Mouse (Mus musculus) liver (tissue): ENCODE data around the gene Pdzrn3.

Source experiments
- DNase-seq: peaks from one replicate; pipeline ENCODE4 v3.0.0-alpha.2; 2020; ENCODE audit warnings: mixed read lengths

The Pdzrn3 gene

DNA sequence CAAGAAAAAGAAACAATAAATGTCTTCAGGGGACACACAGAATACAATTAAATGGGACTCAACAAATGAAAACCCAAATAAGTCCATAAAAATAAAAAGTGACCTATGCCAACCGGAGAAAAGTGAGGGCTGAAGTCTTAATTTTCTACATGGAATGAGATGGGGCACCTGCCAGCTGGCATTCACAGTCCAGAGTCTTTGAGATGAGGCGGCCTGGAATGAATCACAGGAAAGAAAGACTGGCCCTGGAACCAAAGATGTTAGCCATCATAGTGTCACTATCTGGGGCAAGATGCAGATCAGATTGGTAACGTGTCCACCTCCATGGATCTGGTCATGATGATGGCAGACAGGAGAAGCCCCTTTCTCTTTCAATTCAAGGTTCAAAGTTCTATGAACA, 50.5 kb downstream of the Pdzrn3 start:
- no peak for DNase-seq

DNA sequence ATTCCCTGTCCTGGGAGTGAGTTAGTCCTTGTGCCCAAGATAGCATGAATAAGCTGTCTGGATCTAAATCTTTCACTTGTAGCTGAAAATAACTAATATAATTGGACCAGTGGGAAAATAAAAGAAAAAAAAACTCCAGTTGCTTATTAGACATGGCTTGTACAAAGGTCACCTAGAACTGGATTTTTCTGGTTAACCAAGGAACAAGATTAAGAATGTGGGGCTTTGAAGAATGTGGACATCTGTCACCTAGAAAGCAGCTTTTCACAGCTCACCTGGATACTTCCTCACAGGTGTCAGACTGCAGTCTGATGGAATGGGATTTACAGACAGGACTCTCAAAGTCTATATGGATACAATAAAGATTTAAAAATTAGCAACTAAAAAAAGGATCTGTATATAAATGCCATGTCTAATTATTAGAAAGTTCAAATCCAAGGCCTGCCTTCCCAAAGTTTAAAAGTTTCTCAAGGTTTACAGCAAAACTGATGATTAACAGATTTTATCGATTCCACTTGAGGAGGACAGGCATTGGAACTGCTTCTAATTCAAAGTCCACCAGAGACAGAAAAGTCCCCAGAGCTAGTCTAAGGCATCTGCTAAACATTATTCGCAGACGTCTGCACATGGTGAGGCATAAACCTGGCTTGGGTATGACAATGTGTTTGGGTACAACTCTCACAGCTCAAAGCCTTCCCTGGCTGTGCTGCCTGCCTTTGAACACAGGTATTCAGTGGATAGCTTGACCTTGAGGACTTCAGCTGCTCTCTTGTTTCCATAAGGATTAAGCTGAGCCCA, 51.7 kb downstream of the Pdzrn3 start:
- no peak for DNase-seq

DNA sequence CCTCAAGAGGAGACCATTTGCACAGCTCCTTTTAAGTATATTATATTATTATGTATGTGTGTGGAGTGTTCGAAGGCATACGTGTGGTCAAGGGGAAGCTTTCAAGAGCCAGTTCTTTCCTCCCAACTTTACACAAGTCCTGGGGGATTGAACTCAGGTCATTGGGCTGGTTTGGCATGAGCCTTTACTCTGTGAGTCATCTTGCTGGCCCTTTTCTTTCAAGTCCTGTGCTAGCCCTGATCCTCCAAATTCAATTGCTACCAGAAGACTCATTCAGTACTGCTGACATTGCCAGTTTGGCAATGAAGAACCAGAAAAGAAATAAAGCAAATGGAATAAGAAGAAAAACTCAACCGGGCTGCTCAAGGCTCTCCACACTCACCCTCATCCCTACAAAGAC, 55.1 kb downstream of the Pdzrn3 start:
- DNase-seq, result no peak

DNA sequence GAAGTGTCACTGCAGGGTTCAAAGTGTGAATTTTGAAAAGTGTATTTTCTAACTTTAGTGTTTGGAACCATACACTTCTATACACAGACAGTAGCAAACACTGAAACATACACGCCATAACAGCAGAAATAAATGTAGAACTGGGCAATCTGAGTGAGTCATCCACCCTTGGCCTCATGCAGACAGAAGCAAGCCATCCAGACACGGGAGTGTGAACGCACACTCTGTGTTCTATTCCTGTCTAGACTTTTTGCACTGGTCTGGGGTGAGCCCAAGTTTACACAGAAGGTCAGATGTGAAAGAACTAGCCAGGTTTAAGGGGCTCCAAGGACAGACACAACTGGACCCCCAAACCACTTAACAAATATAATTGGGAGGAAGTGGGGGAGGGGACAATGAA, 57.3 kb downstream of the Pdzrn3 start:
- no peak for DNase-seq

DNA sequence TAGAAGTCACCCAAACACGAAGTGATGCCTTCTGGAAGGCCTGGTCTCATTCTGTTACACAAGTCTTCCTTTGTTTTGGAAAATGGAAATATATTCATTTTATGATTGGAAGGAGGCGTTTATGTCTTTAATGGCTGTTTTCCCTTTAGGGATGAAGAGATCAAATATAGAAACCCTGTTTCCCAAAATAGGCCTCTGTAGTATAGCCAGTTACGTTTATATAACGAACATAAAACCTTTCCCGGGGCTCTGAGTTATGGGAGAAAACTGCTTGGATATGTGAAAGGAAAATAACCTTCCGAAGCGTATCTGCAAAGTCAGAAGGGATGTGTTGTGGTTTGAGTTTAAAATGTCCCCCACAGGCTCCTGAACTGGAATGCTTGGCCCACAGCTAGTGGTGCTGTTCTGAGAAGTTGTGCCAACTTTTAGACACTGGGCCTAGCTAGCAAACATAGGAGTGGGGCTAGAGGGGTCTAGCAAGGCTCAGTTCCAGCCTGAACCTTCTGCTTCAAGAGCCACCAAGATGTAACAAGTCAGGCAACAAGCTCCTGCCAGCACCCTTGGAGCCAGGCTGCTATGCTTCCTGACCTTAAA, 58.2 kb downstream of the Pdzrn3 start:
- no peak for DNase-seq

DNA sequence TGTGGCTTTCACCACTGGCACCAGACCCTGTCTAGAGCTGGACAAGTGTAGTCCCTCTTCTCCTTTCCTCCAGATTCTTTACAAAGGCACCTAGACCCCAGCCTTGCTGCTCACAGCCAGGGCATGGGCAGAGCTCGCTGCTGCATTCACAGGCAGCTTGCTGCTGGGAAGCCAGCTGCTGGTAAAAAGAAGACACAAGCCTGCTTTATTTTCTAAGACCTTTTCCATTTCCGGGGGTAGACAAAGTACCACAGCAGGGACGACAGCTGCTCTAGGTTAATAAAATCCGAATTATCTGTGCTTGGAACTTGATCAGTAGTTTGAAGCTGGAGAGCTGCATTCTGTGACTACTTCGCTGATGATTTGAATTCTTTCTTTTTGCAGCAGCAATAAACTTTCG, 59.2 kb downstream of the Pdzrn3 start:
- no peak for DNase-seq

DNA sequence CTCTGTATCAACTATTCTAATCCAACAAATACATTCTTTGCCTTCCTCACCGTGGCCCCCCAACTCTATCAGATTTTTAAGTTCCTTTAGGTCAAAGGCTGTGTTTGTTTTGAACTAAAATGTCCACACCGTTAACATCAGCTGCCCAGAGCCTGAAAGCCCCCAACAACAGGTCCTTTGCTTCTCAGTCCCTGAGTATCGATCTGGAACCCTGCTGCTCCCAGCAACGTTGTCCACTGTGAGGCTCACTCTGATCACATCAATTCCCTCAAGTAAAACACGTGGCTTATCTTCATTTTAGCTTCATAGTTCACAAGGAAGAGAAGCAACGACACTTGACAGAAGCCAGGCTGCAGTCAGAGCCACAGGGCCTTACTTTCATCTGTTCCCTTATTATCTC, 66.3 kb downstream of the Pdzrn3 start:
- DNase-seq, result no peak

DNA sequence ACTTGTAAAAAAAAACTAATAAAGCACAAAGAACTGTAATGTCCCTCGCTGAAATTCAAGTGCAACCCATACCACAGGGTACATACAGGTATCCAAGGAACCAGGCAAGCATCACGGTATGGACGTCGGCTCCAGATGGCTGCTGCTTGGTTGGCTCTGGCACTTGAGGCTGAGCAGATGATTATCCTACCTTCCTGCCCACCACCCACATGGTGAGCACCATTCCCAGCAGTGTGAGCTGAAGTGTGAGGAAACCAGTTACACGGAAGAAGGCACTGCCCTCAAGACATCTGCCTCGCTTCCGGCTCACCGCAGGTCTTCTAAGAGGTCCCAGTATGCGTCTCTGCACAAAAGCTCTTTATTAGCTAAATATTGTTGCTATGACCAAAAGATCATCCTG, 67.2 kb downstream of the Pdzrn3 start:
- no peak for DNase-seq

DNA sequence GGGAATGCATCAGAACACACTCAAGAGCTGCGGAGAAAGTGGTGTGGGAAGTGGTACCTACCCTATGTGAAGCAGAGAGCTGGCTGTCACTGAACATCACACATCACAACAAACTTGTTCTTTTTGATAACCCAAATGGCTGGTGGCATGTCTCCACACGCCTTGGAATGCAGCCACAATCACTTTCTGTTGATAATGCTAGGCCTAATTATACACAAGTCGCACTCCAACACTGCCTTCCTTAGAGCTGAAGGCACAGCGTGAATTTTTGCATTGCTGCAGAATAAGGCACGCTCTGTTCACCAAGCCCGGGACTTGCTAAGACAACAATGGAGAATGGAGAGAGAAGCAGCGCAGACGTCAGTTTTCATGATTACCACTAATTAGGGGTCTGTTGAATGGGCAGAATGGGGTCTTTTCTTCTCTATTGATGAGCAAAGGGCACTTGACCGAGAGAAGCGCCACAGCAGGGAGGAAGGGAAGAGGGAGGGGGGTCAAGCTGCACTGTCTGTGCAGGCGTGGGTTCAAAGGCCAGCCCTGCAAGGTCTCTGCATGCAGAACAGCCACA, 69.6 kb downstream of the Pdzrn3 start:
- DNase-seq, result no peak

DNA sequence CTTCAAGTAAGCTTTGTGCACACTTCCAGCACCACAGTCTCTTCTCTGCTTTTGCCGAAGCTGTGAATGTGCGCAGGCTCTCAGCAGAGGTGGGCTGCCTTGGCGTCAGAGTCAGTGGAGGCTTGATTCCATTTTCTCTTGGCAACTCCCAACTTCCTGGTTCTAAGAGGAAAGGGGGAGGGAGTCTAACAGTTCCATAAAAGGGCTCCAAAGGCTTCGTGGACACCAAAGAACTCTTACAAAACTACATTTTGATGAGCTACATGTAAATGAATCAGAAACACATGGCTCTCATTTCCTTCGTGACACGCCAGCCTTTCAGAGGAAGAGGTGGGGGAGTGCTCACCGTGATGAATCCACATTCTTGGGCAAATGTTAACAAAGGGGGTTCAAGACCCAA, 70.9 kb downstream of the Pdzrn3 start:
- no peak for DNase-seq

DNA sequence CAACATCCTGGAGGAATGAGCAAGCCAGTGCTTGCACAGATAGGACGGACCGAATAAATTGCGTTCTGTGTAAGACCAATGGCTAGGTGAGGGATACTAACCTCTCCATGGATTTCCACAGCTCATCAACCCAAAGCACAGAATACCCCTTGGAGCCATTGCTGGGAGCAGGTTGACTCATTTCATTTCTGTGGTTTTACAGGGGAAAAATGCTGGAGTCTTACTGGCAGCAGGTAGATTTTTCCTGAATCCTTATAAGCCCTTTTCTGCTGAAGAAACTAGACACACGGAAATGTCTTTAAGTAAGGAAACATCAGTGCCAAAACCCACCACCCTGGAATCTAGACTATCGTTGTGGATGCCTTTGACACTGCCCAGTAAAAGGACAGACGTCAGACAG, 72.2 kb downstream of the Pdzrn3 start:
- DNase-seq, result no peak

DNA sequence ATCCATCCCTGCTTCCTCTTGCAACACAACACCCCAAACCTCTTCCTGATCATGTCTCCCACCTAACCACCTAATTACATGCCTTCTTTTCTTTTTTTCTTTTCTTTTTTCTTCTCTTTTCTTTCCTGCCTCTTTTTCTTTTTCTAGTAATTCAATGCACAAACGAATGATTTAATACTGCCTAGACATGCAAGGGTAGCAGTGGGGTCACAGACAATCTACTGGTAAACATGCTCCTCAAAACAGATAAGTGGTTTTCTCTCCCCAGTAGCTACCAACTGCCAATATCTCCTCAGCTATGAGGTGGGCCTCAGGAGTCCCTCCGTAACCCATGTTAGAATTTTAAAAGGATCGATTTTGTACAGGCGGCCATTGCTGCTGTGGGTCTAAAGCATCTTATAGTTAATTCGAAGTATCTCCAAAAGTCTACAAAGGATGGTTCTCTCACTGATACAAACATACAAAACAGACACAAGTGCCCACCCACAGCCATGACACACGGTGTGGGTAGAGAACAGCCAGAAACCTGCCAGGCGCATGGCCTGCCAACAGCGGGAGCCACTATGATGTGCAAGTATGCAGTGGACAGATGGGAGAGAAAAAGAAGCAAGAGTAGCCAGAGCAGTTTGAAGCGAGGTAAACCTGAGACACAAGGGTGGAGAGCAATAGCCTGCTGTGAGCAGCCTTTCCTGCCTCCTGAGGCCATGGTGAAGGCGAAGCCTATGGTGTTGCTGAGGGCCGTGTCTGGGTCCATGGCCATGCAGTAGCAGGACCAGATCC, 73.5 kb downstream of the Pdzrn3 start:
- DNase-seq, result no peak

DNA sequence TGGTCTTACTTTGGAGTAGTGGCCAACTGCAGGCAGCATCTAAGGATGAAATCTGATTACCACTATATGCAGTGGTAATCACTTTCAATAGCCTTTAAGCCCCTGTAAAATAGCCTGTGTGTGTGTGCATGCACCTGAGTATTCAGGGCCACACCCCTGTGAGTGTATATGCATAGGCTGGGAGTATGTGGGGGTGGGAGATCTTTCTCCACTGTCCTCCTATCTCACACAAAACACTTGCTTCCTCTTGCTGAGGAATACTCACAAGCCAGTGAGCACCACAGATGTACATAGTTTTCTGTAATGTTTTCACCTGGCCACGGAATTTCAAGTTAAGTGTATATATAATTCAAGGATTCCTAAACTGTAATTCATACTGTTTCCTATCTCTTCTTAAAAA, 74.2 kb downstream of the Pdzrn3 start:
- DNase-seq, result no peak

DNA sequence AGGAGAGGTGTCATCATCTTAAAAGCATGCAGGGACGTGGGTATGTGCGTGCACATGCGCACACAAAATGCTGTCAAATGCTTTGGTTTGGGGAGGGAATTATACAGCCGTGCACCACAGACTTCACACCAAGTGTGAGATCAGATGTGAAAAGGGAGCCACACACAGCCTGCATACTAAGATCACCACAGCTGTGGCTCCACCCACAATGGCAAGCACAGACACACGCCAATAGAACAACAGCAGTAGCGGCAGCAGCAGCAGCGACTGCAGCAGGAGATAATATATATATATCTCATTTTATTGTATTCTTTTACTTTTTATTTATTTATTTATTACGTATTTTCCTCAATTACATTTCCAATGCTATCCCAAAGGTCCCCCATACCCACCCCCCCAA, 76.5 kb downstream of the Pdzrn3 start:
- DNase-seq, result no peak

DNA sequence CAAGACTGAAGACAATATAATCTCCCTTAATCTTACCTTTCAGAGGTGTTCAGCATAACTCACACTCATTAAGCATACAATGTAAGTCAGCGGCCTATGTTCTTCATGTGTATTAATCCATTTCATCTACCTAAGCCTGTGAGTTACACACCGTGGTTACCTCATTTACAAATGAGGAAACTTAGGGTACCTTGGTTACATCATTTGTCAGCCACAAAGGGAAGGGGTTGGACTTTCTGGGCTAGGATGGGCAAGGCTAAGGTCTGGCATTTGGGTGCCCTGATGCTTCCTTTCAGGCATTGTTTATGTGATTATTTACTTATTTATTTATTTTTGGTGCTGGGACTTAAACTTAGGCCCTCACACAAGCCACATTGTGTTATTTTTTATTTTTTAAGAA, 78.3 kb downstream of the Pdzrn3 start:
- no peak for DNase-seq

DNA sequence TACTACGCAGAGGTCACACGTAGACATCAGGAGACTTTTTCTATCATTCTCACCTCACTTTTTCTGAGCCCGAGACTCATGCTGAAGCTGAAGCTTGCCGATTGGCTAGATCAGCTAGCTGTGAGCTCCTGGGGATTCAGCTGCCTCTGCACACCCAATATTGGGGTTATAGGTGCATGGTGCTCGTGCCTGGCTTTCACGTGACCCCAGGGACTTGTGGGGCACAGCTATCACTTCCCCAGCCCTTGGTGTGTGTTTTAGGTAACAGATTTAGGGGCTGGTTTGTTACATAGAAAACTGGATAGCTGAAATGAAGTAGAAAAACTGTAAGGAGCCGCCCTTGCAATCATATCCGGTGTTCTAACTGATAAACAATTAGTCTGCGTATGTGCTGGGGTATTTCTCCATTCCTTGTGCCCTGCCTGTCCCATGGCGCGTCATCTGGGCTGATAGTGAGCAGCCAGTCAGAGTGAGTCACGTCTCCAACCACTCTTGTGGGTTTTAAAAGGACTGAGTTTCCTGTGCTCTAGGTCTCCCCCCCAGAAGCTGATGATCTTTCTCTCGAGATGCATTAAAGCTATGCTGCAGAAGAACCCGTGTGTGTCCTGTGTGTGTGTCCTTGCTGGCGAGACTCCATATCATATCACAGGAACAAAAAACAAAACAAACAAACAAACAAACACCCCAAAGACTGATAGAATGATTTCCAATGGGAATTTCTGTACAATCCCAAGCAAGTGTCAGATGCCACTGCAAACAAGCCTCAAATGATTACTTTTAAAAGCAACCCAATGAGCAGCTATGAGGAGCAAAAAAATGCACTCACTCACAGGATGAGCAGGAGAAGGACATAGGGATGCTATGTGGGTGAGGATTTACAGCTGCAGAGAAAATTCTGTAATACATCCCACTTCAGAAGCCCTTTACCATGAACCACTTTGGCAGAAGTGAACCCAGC, 79.9 kb downstream of the Pdzrn3 start:
- DNase-seq, result no peak

DNA sequence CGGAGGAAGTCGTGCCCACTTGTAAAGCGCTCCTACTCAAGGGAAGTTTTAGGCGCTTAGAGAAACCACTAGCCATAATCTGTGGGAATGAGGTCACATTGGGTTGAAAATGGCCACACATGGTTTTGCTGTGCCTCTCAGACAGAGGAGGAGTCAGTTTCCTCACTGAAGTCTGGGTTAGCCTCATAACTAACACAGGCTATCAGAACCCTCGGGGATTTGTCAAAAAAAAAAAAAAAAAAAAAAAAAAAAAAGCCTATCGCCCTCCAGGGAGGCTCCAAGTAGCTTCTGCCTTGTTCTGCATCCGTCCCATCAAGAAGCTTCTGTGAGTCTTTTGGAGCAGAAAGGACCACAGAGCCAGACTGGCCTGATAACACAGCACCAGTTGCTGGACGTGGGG, 80.7 kb downstream of the Pdzrn3 start:
- no peak for DNase-seq

DNA sequence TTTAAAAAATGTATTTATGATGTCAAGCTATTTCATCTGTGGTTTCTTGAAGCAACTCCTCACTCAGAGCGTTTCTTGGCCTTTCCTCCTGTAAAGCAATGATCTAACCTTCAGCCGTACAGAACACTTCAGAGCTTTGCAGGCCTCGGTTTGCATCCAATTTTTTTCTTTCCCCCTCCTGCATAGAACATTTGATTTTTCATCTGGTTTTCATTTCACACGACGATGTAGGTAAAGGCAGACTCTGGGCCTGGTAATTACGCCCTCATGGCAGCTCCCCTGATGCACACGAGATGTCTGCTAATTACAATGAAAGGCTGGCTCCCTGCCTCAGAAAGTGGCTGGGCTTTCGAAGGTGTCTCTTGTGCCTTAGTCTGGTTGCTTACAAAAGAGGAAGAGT, 81.4 kb downstream of the Pdzrn3 start:
- no peak for DNase-seq

DNA sequence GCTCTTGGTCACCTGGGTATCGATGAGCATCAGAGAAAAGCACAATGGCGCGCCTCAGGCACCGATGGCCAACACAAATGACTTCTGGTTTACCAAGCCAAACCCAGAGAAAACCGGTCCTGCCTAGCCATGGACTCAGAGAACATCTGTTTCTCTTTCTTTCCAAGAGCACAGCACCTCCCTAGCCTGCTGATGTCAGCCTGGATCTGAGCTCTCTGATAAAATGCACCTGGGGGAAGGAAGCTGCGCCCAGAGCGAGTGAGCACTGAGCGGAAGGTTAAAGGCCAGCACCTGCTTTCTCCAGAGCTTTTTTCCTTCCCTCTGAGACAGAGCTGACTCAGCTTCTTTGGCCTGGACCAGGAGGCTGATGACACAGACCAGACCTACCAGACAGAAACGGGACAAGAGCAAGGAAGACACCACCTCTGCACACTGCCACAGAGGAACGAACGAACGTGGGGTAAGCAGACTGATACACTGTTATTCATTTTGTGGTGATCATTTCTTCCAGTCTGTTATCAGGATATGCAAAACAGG, 84.6 kb downstream of the Pdzrn3 start:
- peak; percentile 11 for DNase-seq

DNA sequence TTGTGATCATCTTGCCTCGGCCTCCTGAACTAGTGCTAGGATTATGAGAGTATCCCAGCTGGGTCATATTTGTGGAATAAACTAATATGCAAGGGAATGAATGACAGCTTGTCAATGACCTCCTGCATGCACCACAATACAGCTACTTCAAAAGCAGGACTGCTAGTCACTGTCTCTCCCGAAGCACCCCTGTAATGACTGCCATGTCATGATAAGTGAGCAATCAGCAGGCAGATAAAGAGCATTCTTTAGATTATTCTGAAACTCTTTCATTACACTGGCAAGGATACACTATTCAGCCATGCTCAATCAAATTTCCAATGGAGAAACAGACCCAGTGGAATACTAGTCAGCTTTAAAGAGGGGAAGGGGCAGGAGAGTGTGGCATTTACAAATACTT, 85.8 kb downstream of the Pdzrn3 start:
- no peak for DNase-seq

DNA sequence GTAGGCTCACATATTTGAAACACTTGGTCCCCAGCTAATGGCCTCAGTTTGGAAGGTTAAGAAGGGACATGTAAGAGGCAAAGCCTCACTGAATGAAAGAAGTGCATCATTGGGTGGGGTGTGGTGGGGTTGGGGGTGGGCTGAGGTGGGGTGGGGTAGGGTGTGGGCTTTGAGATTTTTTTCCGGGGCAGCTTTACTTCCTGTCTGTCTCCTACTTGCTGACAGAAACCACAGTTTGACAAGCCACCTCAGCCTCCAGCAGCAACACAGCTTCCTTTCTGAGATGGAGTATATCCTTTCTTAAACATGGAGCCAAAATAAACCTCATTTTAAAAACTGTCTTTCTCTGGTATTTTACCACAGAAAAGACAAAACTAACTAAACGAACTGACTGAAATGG, 87.5 kb downstream of the Pdzrn3 start:
- DNase-seq, result no peak

DNA sequence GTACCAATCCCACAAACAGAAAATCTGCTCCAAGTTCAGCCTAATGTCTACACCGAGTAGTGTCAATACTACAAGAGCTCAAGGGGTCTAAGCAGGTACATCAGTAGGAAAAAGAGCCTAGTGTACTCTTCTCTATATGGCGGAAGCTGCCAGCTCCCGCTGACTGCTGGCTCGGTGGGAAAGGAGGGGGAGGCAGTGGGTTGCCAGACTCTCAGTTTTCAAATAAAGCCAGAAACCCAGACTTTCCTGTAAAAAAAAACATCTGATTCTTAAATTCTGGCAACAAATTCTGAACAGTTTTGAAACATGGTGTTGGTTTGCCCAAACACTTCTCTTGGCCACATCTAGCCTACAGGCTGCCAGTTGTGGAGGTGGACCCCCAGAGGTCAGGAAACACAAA, 88.3 kb downstream of the Pdzrn3 start:
- no peak for DNase-seq
